Mouse (Mus musculus) hindbrain, embryonic 15.5 days (tissue): Measurements from ENCODE around the gene Vasn. TPM values are rescaled to one million over a fixed set of nuclear protein-coding genes. Genes with fewer than 3 reads are reported as not detected.
A peak's percentile ranks its signal among the peaks of the same experiment; 100 is the strongest.

ENCODE experiments used
- ATAC-seq: fragments of 200-750 bp; cut with Nextera tagmentation; 2 replicates; pipeline ENCODE4 v1.8.0; 2017; ENCODE audit warnings: low read depth, moderate number of reproducible peaks, moderate TSS enrichment; ENCODE audit not compliant: low FRiP score
- H3K27ac ChIP-seq: fragments of 300-500 bp; sonication (generic); replicated peaks from 2 replicates; pipeline ENCODE4 v1.5.1; 2015; ENCODE audit warnings: mild to moderate bottlenecking, inconsistent platforms
- H3K27me3 ChIP-seq: fragments of 300-500 bp; sonication (generic); 2 replicates; pipeline ENCODE4 v1.6.1; 2015; ENCODE audit warnings: control low read depth, inconsistent platforms
- H3K36me3 ChIP-seq: fragments of 300-500 bp; sonication (generic); 2 replicates; pipeline ENCODE4 v1.6.1; 2015; ENCODE audit warnings: control low read depth, inconsistent platforms
- H3K4me1 ChIP-seq: fragments of 300-500 bp; sonication (generic); replicated peaks from 2 replicates; pipeline ENCODE4 v1.6.1; 2015; ENCODE audit warnings: control low read depth, inconsistent platforms
- H3K4me2 ChIP-seq: fragments of 300-500 bp; sonication (generic); 2 replicates; pipeline ENCODE4 v1.6.1; 2015; ENCODE audit warnings: moderate library complexity, mild to moderate bottlenecking, inconsistent platforms
- H3K4me3 ChIP-seq: fragments of 300-500 bp; sonication (generic); 2 replicates; pipeline ENCODE4 v1.5.1; 2015; ENCODE audit warnings: mild to moderate bottlenecking, inconsistent platforms
- H3K9ac ChIP-seq: fragments of 300-500 bp; sonication (generic); 2 replicates; pipeline ENCODE4 v1.6.1; 2015; ENCODE audit warnings: inconsistent platforms
- H3K9me3 ChIP-seq: fragments of 300-500 bp; sonication (generic); 2 replicates; pipeline ENCODE4 v1.6.1; 2016; ENCODE audit warnings: control low read depth, inconsistent platforms
- WGBS: fragments of 180-500 bp; shearing (Covaris S2); methylation state at CpG from one replicate; pipeline ENCODE4 v1.1.7; 2015; 5-methylcytosine and 5-hydroxymethylcytosine counted together
- polyA plus RNA-seq: library from polyadenylated mRNA; unstranded; fragments of >200 nt; fragmentation: Nextera tagmentation; extraction: Ambion mirVana; gene quantifications from 2 replicates; pipeline ENCODE4 v1.2.1, GENCODE M21; 2015

Vasn gene
- polyA plus RNA-seq, 1 experiment from 2014 or later = 5.9 TPM

GRCm38 (mm10) chr16:4598891-4599543 lies 40.7 kb upstream of the Vasn start:
- 0 out of 2 replicates have a peak overlapping the region, but pooled peaks have one; percentile 32 for H3K27ac ChIP-seq
- no peaks in the 10 kb centered on the region for H3K36me3 ChIP-seq
- H3K27me3 ChIP-seq = no peaks in the 10 kb centered on the region
- WGBS = 12% methylated on average over 6 of the region's 6 CpGs
- ATAC-seq = no peak
- no peaks in the 10 kb centered on the region for H3K9me3 ChIP-seq
- peak overlapping the region; percentile 19; the same call in 1 of the 2 replicates for H3K4me2 ChIP-seq
- H3K9ac ChIP-seq = no peak overlapping the region
- no peak overlapping the region for H3K4me3 ChIP-seq
- H3K4me1 ChIP-seq = peaks cover 68% of the 10 kb centered on the region

GRCm38 (mm10) chr16:4599616-4600015 lies 40.1 kb upstream of the Vasn start:
- no peaks in the 10 kb centered on the region for H3K36me3 ChIP-seq
- no peak overlapping the region for H3K4me3 ChIP-seq
- H3K27me3 ChIP-seq = no peaks in the 10 kb centered on the region
- H3K9ac ChIP-seq = no peak overlapping the region
- H3K27ac ChIP-seq = 0 out of 2 replicates have a peak overlapping the region, but pooled peaks have one; percentile 32
- no peak overlapping the region for H3K4me2 ChIP-seq
- WGBS = 83% methylated on average over 3 of the region's 3 CpGs
- ATAC-seq = no peak
- H3K9me3 ChIP-seq = no peaks in the 10 kb centered on the region
- peaks cover 73% of the 10 kb centered on the region for H3K4me1 ChIP-seq

GRCm38 (mm10) chr16:4600701-4601310 lies 38.9 kb upstream of the Vasn start:
- Histone ChIP-seq H3K36me3 (no peaks in the 10 kb centered on the region), H3K4me1 (peaks cover 75% of the 10 kb centered on the region), H3K9ac (no peak overlapping the region), H3K4me3 (no peak overlapping the region), H3K4me2 (no peak overlapping the region), H3K27ac (no peak overlapping the region), H3K9me3 (no peaks in the 10 kb centered on the region), H3K27me3 (no peaks in the 10 kb centered on the region)
- no peak for ATAC-seq
- 80% methylated on average over 9 of the region's 9 CpGs for WGBS

- H3K4me2 ChIP-seq = no peak overlapping the region
- ATAC-seq = no peak
- H3K9me3 ChIP-seq = no peaks in the 10 kb centered on the region
- H3K9ac ChIP-seq = no peak overlapping the region
- H3K27me3 ChIP-seq = no peaks in the 10 kb centered on the region
- H3K36me3 ChIP-seq = no peaks in the 10 kb centered on the region
- WGBS = 12% methylated on average over 3 of the region's 3 CpGs
- peaks cover 75% of the 10 kb centered on the region for H3K4me1 ChIP-seq
- peak overlapping the region; percentile 38; the same call in 1 of the 2 replicates for H3K27ac ChIP-seq
- no peak overlapping the region for H3K4me3 ChIP-seq
These were observed 37.6 kb upstream of the Vasn start for GRCm38 (mm10) chr16:4602189-4602588.

- WGBS = 30% methylated on average over 7 of the region's 7 CpGs
- Histone ChIP-seq H3K27me3 (no peaks in the 10 kb centered on the region), H3K4me3 (no peak overlapping the region), H3K4me2 (no peak overlapping the region), H3K9ac (no peak overlapping the region), H3K27ac (peak overlapping the region; percentile 38; the same call in 1 of the 2 replicates), H3K36me3 (no peaks in the 10 kb centered on the region), H3K4me1 (peaks cover 73% of the 10 kb centered on the region), H3K9me3 (no peaks in the 10 kb centered on the region)
- no peak for ATAC-seq
These were observed 36.8 kb upstream of the Vasn start for GRCm38 (mm10) chr16:4602766-4603452.

GRCm38 (mm10) chr16:4603453-4603837 lies 36.3 kb upstream of the Vasn start:
- Histone ChIP-seq H3K27me3 (no peaks in the 10 kb centered on the region), H3K9ac (no peak overlapping the region), H3K4me3 (no peak overlapping the region), H3K36me3 (no peaks in the 10 kb centered on the region), H3K4me2 (no peak overlapping the region), H3K27ac (no peak overlapping the region), H3K9me3 (no peaks in the 10 kb centered on the region), H3K4me1 (peaks cover 68% of the 10 kb centered on the region)
- WGBS = 56% methylated on average over 1 of the region's 1 CpGs
- no peak for ATAC-seq

- 0 out of 2 replicates have a peak, but pooled peaks cover 4% of the 10 kb centered on the region for H3K36me3 ChIP-seq
- H3K27ac ChIP-seq = no peak overlapping the region
- H3K4me3 ChIP-seq = no peak overlapping the region
- WGBS = 75% methylated on average over 11 of the region's 11 CpGs
- no peaks in the 10 kb centered on the region for H3K27me3 ChIP-seq
- peaks cover 59% of the 10 kb centered on the region for H3K4me1 ChIP-seq
- H3K9ac ChIP-seq = no peak overlapping the region
- H3K4me2 ChIP-seq = no peak overlapping the region
- H3K9me3 ChIP-seq = no peaks in the 10 kb centered on the region
- no peak for ATAC-seq
These were observed 35.4 kb upstream of the Vasn start for GRCm38 (mm10) chr16:4604293-4604837.

- no peak for ATAC-seq
- Histone ChIP-seq H3K9me3 (no peaks in the 10 kb centered on the region), H3K4me2 (no peak overlapping the region), H3K27me3 (no peaks in the 10 kb centered on the region), H3K36me3 (peaks cover 8% of the 10 kb centered on the region; the same call in 1 of the 2 replicates), H3K4me3 (no peak overlapping the region), H3K27ac (no peak overlapping the region), H3K9ac (no peak overlapping the region), H3K4me1 (peaks cover 55% of the 10 kb centered on the region)
- WGBS = 54% methylated on average over 13 of the region's 13 CpGs
These were observed 34.1 kb upstream of the Vasn start for GRCm38 (mm10) chr16:4605514-4606131.

- H3K9ac ChIP-seq = no peak overlapping the region
- peaks cover 51% of the 10 kb centered on the region for H3K4me1 ChIP-seq
- peaks cover 12% of the 10 kb centered on the region for H3K36me3 ChIP-seq
- no peak overlapping the region for H3K4me2 ChIP-seq
- ATAC-seq = peak; percentile 15; the same call in 1 of the 2 replicates
- no peak overlapping the region for H3K4me3 ChIP-seq
- WGBS = 34% methylated on average over 5 of the region's 5 CpGs
- no peaks in the 10 kb centered on the region for H3K9me3 ChIP-seq
- H3K27ac ChIP-seq = peak overlapping the region; percentile 18; the same call in 1 of the 2 replicates
- H3K27me3 ChIP-seq = no peaks in the 10 kb centered on the region
These were observed 33.2 kb upstream of the Vasn start for GRCm38 (mm10) chr16:4606431-4607084.

GRCm38 (mm10) chr16:4607818-4608531 lies 31.8 kb upstream of the Vasn start:
- H3K9me3 ChIP-seq = no peaks in the 10 kb centered on the region
- no peak overlapping the region for H3K9ac ChIP-seq
- peaks cover 19% of the 10 kb centered on the region for H3K36me3 ChIP-seq
- no peaks in the 10 kb centered on the region for H3K27me3 ChIP-seq
- 54% methylated on average over 9 of the region's 9 CpGs for WGBS
- no peak overlapping the region for H3K4me2 ChIP-seq
- peak; percentile 49; the same call in 1 of the 2 replicates for ATAC-seq
- H3K27ac ChIP-seq = peak overlapping the region; percentile 39; the same call in 1 of the 2 replicates
- H3K4me1 ChIP-seq = peaks cover 39% of the 10 kb centered on the region
- no peak overlapping the region for H3K4me3 ChIP-seq
